Mouse (Mus musculus): ENCODE data around the gene Epor. TPM values are rescaled to one million over a fixed set of nuclear protein-coding genes. Genes with fewer than 3 reads are reported as not detected.
A peak's percentile ranks its signal among the peaks of the same experiment; 100 is the strongest.

Epor gene
- total and polyA plus RNA-seq, 3 experiments: 1.1 to 2.5 (median 1.4) TPM

- H3K9ac ChIP-seq (ENCODE audit: low read depth, low read length): peak within 1 kb of the TSS; percentile 82
- intact Hi-C loops (cut with DNase I): loop anchor here (2.0 kb wide), 2 partner anchors 31 to 47 kb away; partner anchors contain the start of genes Ccdc151 and Prkcsh
- no peaks in the 10 kb centered on the region for H3K36me3 ChIP-seq (ENCODE audit: control insufficient read depth, insufficient read depth, low read length)
- H3K27ac ChIP-seq: peak within 1 kb of the TSS; percentile 98
- H3K4me1 ChIP-seq (ENCODE audit: control insufficient read depth, insufficient read depth, low read length): no peaks in the 10 kb centered on the region
- H3K4me3 ChIP-seq: peak within 1 kb of the TSS; percentile 87
- DNase-seq: peak; percentile 99
- under 1% methylated on average over 54 of the region's 54 CpGs for WGBS
- H3K79me2 ChIP-seq (replicated peaks; ENCODE audit: control insufficient read depth, insufficient read depth, low read length): no peaks in the 10 kb centered on the region
- no peak for TF ChIP-seq CTCF (IDR thresholded peaks at IDR 0.05)
- TF ChIP-seq POLR2A (IDR thresholded peaks at IDR 0.05; ENCODE audit: insufficient read depth, low read depth, low read length): peak; percentile 71
- TF ChIP-seq EP300 (IDR thresholded peaks at IDR 0.05; ENCODE audit: insufficient read depth, low read depth, low read length): peak; percentile 69
- H3K27me3 ChIP-seq (ENCODE audit: control insufficient read depth, insufficient read depth, low read length): no peaks in the 10 kb centered on the region
These were observed 7.6 kb downstream of the Epor start, which contains the start of gene Swsap1 for GRCm38 (mm10) chr9:21955570-21956281. TSS of gene Swsap1 (plus strand) at chr9:21955755.

GRCm38 (mm10) chr9:21955225-21955569 lies 8.1 kb downstream of the Epor start:
- no peaks in the 10 kb centered on the region for H3K27me3 ChIP-seq (ENCODE audit: control insufficient read depth, insufficient read depth, low read length)
- intact Hi-C loops (cut with DNase I): loop anchor here (2.0 kb wide), 2 partner anchors 30 to 48 kb away; partner anchors contain the start of genes Ccdc151 and Prkcsh
- 2% methylated on average over 18 of the region's 18 CpGs for WGBS

GRCm38 (mm10) chr9:21954635-21955034 lies 8.7 kb downstream of the Epor start:
- H3K36me3 ChIP-seq (ENCODE audit: control insufficient read depth, insufficient read depth, low read length): no peaks in the 10 kb centered on the region
- no peak overlapping the region for H3K9ac ChIP-seq (ENCODE audit: low read depth, low read length)
- no peak overlapping the region for H3K4me3 ChIP-seq
- no peaks in the 10 kb centered on the region for H3K4me1 ChIP-seq (ENCODE audit: control insufficient read depth, insufficient read depth, low read length)
- no peaks in the 10 kb centered on the region for H3K27me3 ChIP-seq (ENCODE audit: control insufficient read depth, insufficient read depth, low read length)
- no peak overlapping the region for H3K27ac ChIP-seq
- no peak for DNase-seq
- no peak for TF ChIP-seq POLR2A (IDR thresholded peaks at IDR 0.05; ENCODE audit: insufficient read depth, low read depth, low read length)
- no peak for TF ChIP-seq EP300 (IDR thresholded peaks at IDR 0.05; ENCODE audit: insufficient read depth, low read depth, low read length)
- TF ChIP-seq CTCF (IDR thresholded peaks at IDR 0.05): no peak
- H3K79me2 ChIP-seq (replicated peaks; ENCODE audit: control insufficient read depth, insufficient read depth, low read length): no peaks in the 10 kb centered on the region
- WGBS: 70% methylated on average over 3 of the region's 3 CpGs
- intact Hi-C loops (cut with DNase I): loop anchor here (2.0 kb wide), 2 partner anchors 30 to 48 kb away; partner anchors contain the start of genes Ccdc151 and Prkcsh

More at GRCm38 (mm10) chr9:21955225-21955569, 8.1 kb downstream of the Epor start:
- Histone ChIP-seq H3K4me3 (peak overlapping the region; percentile 87), H3K79me2 (replicated peaks; ENCODE audit: control insufficient read depth, insufficient read depth, low read length) (no peaks in the 10 kb centered on the region), H3K36me3 (ENCODE audit: control insufficient read depth, insufficient read depth, low read length) (no peaks in the 10 kb centered on the region), H3K9ac (ENCODE audit: low read depth, low read length) (peak overlapping the region; percentile 35; the same call in 1 of the 2 replicates), H3K27ac (peak overlapping the region; percentile 98), H3K4me1 (ENCODE audit: control insufficient read depth, insufficient read depth, low read length) (no peaks in the 10 kb centered on the region)
- DNase-seq: no peak
- TF ChIP-seq EP300 (IDR thresholded peaks at IDR 0.05; ENCODE audit: insufficient read depth, low read depth, low read length) (0 out of 2 replicates have a peak, but pooled peaks have one; percentile 46), CTCF (IDR thresholded peaks at IDR 0.05) (peak; percentile 55), POLR2A (IDR thresholded peaks at IDR 0.05; ENCODE audit: insufficient read depth, low read depth, low read length) (no peak)

GRCm38 (mm10) chr9:21953600-21953999 lies 9.7 kb downstream of the Epor start:
- intact Hi-C loops (cut with DNase I): no loop called here
- no peak for DNase-seq
- H3K9ac ChIP-seq (ENCODE audit: low read depth, low read length): no peak overlapping the region
- no peak overlapping the region for H3K4me3 ChIP-seq
- H3K27me3 ChIP-seq (ENCODE audit: control insufficient read depth, insufficient read depth, low read length): no peaks in the 10 kb centered on the region
- H3K27ac ChIP-seq: no peak overlapping the region
- TF ChIP-seq POLR2A (IDR thresholded peaks at IDR 0.05; ENCODE audit: insufficient read depth, low read depth, low read length) (no peak), CTCF (IDR thresholded peaks at IDR 0.05) (no peak), EP300 (IDR thresholded peaks at IDR 0.05; ENCODE audit: insufficient read depth, low read depth, low read length) (no peak)
- H3K36me3 ChIP-seq (ENCODE audit: control insufficient read depth, insufficient read depth, low read length): no peaks in the 10 kb centered on the region
- no peaks in the 10 kb centered on the region for H3K4me1 ChIP-seq (ENCODE audit: control insufficient read depth, insufficient read depth, low read length)
- H3K79me2 ChIP-seq (replicated peaks; ENCODE audit: control insufficient read depth, insufficient read depth, low read length): no peaks in the 10 kb centered on the region
- 5% methylated on average over 3 of the region's 3 CpGs for WGBS

- TF ChIP-seq EP300 (IDR thresholded peaks at IDR 0.05; ENCODE audit: insufficient read depth, low read depth, low read length) (no peak), CTCF (IDR thresholded peaks at IDR 0.05) (0 out of 2 replicates have a peak, but pooled peaks have one; percentile 20)
- H3K36me3 ChIP-seq (ENCODE audit: control insufficient read depth, insufficient read depth, low read length): no peaks in the 10 kb centered on the region
- H3K4me3 ChIP-seq: no peak overlapping the region
- 73% methylated on average over 3 of the region's 3 CpGs for WGBS
- no peak for DNase-seq
- no peaks in the 10 kb centered on the region for H3K4me1 ChIP-seq (ENCODE audit: control insufficient read depth, insufficient read depth, low read length)
- H3K79me2 ChIP-seq (replicated peaks; ENCODE audit: control insufficient read depth, insufficient read depth, low read length): no peaks in the 10 kb centered on the region
- intact Hi-C loops (cut with DNase I): no loop called here
- no peak overlapping the region for H3K27ac ChIP-seq
- peaks cover 2% of the 10 kb centered on the region; the same call in 1 of the 2 replicates for H3K27me3 ChIP-seq (ENCODE audit: control insufficient read depth, insufficient read depth, low read length)
- H3K9ac ChIP-seq (ENCODE audit: low read depth, low read length): no peak overlapping the region
These were observed 11.3 kb downstream of the Epor start for GRCm38 (mm10) chr9:21951977-21952376.

- TF ChIP-seq POLR2A (IDR thresholded peaks at IDR 0.05; ENCODE audit: insufficient read depth, low read depth, low read length): no peak
- no peak for TF ChIP-seq CTCF (IDR thresholded peaks at IDR 0.05)
- peak; percentile 84; the same call in 1 of the 2 replicates for TF ChIP-seq EP300 (IDR thresholded peaks at IDR 0.05; ENCODE audit: insufficient read depth, low read depth, low read length)
- H3K79me2 ChIP-seq (replicated peaks; ENCODE audit: control insufficient read depth, insufficient read depth, low read length): no peaks in the 10 kb centered on the region
- H3K27ac ChIP-seq: no peak overlapping the region
- WGBS: 15% methylated on average over 11 of the region's 11 CpGs
- no peak overlapping the region for H3K4me3 ChIP-seq
- no peaks in the 10 kb centered on the region for H3K36me3 ChIP-seq (ENCODE audit: control insufficient read depth, insufficient read depth, low read length)
- H3K27me3 ChIP-seq (ENCODE audit: control insufficient read depth, insufficient read depth, low read length): peaks cover 2% of the 10 kb centered on the region; the same call in 1 of the 2 replicates
- DNase-seq: peak; percentile 57 to 87
- H3K9ac ChIP-seq (ENCODE audit: low read depth, low read length): no peak overlapping the region
- H3K4me1 ChIP-seq (ENCODE audit: control insufficient read depth, insufficient read depth, low read length): no peaks in the 10 kb centered on the region
- intact Hi-C loops (cut with DNase I): no loop called here
These were observed 13.0 kb downstream of the Epor start for GRCm38 (mm10) chr9:21950322-21950721.
